Mouse (Mus musculus): ENCODE measurements around the gene Rbx1. TPM values are rescaled to one million over a fixed set of nuclear protein-coding genes. Genes with fewer than 3 reads are reported as not detected.
"Not testable (repeated sequence)": the region's sequence is repeated elsewhere in the genome, so short reads cannot be mapped to it uniquely, and the experiment has no call there.

Gene Rbx1
- total and polyA plus RNA-seq, 3 experiments: 177 to 238 (median 184) TPM

DNA sequence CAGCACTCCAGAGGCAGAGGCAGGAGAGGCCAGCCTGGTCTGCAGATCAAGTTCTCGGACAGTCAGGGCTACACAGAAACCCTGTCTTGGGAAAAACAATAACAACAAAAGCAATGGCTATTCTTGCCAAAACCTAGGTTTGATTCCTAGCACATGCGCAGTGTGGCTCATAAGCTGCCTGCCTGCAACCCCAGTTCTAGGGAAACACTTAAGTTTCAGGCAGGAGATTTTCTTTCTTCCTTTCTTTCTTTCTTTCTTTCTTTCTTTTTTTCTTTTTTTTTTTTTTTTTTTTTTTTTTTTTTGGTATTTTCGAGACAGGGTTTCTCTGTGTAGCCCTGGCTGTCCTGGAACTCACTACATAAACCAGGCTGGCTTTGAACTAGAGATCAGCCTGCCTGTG lies 14.2 kb downstream of the Rbx1 start:
- H3K9me3 ChIP-seq (replicated peaks; ENCODE audit: low read length); H3K27me3 ChIP-seq (replicated peaks); H3K79me2 ChIP-seq (replicated peaks; ENCODE audit: control insufficient read depth, extremely low read depth, insufficient read depth, poor library complexity, severe bottlenecking); dilution Hi-C loops (cut with MboI; ENCODE audit: extremely low pct_ligation_motif_present, extremely low pct_unique_long_range_greater_than_20kb, low sequenced_read_pairs); H3K9ac ChIP-seq (ENCODE audit: insufficient read depth, low read depth); H3K4me3 ChIP-seq (replicated peaks in 1 of 3; ENCODE audit: low read depth in 2 of 3, low read length in 2 of 3, poor library complexity in 1 of 3); H3K27ac ChIP-seq (ENCODE audit: insufficient read depth, low read depth); H3K4me1 ChIP-seq (ENCODE audit: control insufficient read depth in 1 of 2, insufficient read depth in 2 of 2); DNase-seq (ENCODE audit: extremely low read depth): not testable (repeated sequence)
- H3K36me3 ChIP-seq (replicated peaks in 1 of 2; ENCODE audit: control insufficient read depth in 1 of 2, insufficient read depth in 1 of 2, low read length in 1 of 2): peaks cover 3 to 13% of the 10 kb centered on the region in 2 experiments
- in situ Hi-C loops (cut with MboI; ENCODE audit: low pct_ligation_motif_present, low pct_unique_long_range_greater_than_20kb, low sequenced_read_pairs): loop anchor here (10.0 kb wide), 1 partner anchor 105 kb away; the partner anchor contains the start of gene Ep300
- TF ChIP-seq ZNF384 (IDR thresholded peaks at IDR 0.05; ENCODE audit: low read depth, low read length): peak; percentile 27; the same call in 1 of the 2 replicates
- peak overlapping the region; percentile 41; the same call in 1 of the 2 replicates for H3K4me2 ChIP-seq (ENCODE audit: insufficient read depth, low read depth, poor library complexity, severe bottlenecking)

DNA sequence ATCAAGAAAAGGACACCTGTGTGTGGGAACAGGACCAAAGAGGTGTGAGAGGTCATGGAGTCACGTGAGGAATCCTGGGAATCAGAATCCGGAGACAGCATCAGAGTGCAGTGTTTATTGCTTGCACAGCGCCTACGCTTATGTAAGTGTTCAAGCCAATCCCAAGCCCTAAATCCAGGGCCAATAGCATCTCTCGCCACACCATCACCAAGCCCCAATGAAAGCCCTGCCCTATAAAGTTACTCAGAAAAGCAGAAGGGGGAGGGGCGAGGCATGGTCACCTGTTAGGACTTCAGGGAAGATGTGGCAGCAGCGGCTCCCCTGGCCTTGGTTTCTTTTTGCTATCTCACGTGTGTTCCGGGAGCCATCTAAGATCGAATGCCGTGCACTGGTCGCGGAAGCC lies 14.9 kb downstream of the Rbx1 start:
- H3K36me3 ChIP-seq (replicated peaks in 1 of 2; ENCODE audit: control insufficient read depth in 1 of 2, insufficient read depth in 1 of 2, low read length in 1 of 2): peaks cover 0 to 6% of the 10 kb centered on the region in 2 experiments
- no peaks in the 10 kb centered on the region for H3K79me2 ChIP-seq (replicated peaks; ENCODE audit: control insufficient read depth, extremely low read depth, insufficient read depth, poor library complexity, severe bottlenecking)
- H3K4me1 ChIP-seq (ENCODE audit: control insufficient read depth in 1 of 2, insufficient read depth in 2 of 2): peaks cover 0 to 3% of the 10 kb centered on the region in 2 experiments; a peak in 1 of 4 replicates
- no peak overlapping the region for H3K27ac ChIP-seq (ENCODE audit: insufficient read depth, low read depth)
- H3K4me3 ChIP-seq (replicated peaks in 1 of 3; ENCODE audit: low read depth in 2 of 3, low read length in 2 of 3, poor library complexity in 1 of 3): peak overlapping the region in 2 of 3 experiments; percentile 17 to 37
- peak overlapping the region; percentile 12; the same call in 1 of the 2 replicates for H3K9ac ChIP-seq (ENCODE audit: insufficient read depth, low read depth)
- TF ChIP-seq MAFK (IDR thresholded peaks at IDR 0.05; ENCODE audit: insufficient replicate concordance, low read length) (no peak), EP300 (IDR thresholded peaks at IDR 0.05; ENCODE audit: low read length) (no peak), MXI1 (IDR thresholded peaks at IDR 0.05; ENCODE audit: low read depth, low read length) (peak; percentile 32; the same call in 1 of the 2 replicates), TBP (conservative IDR thresholded peaks at IDR 0.05; ENCODE audit: low read depth, low read length) (0 out of 2 replicates have a peak, but pooled peaks have one; percentile 22), CHD2 (IDR thresholded peaks at IDR 0.05; ENCODE audit: low read length) (no peak), BHLHE40 (IDR thresholded peaks at IDR 0.05; ENCODE audit: low read depth, low read length) (peak; percentile 53; the same call in 1 of the 2 replicates), USF1 (IDR thresholded peaks at IDR 0.05; ENCODE audit: low read depth, low read length) (no peak), MAX (IDR thresholded peaks at IDR 0.05; ENCODE audit: low read length) (no peak), HCFC1 (IDR thresholded peaks at IDR 0.05; ENCODE audit: low read depth, low read length) (no peak), POLR2A (IDR thresholded peaks at IDR 0.05; ENCODE audit: low read depth, low read length) (peak; percentile 63; the same call in 1 of the 2 replicates), TCF12 (IDR thresholded peaks at IDR 0.05; ENCODE audit: low read depth, low read length) (no peak; the same call in 1 of the 2 replicates), ETS1 (conservative IDR thresholded peaks at IDR 0.05; ENCODE audit: low read depth, low read length) (no peak), USF2 (conservative IDR thresholded peaks at IDR 0.05; ENCODE audit: low read depth, low read length) (no peak), UBTF (IDR thresholded peaks at IDR 0.05; ENCODE audit: low read depth, low read length) (no peak)
- no peaks in the 10 kb centered on the region for H3K9me3 ChIP-seq (replicated peaks; ENCODE audit: low read length)
- H3K27me3 ChIP-seq (replicated peaks): no peaks in the 10 kb centered on the region
- H3K4me2 ChIP-seq (ENCODE audit: insufficient read depth, low read depth, poor library complexity, severe bottlenecking): peak overlapping the region; percentile 41
- peak; percentile 33 for DNase-seq (ENCODE audit: extremely low read depth)
- dilution Hi-C loops (cut with MboI; ENCODE audit: extremely low pct_ligation_motif_present, extremely low pct_unique_long_range_greater_than_20kb, low sequenced_read_pairs): no loop called here
- in situ Hi-C loops (cut with MboI; ENCODE audit: low pct_ligation_motif_present, low pct_unique_long_range_greater_than_20kb, low sequenced_read_pairs): loop anchor here (10.0 kb wide), 1 partner anchor 104 kb away; the partner anchor contains the start of gene Ep300

All from CH12.LX (cell line).